Mouse (Mus musculus) lung, embryonic 15.5 days (tissue): ENCODE measurements at regions not wholly inside any gene's neighbourhood (a gene's known extent, or its start where the extent isn't known, plus 50 kb on each side); places are given as distances from the start of the nearest gene placed in this dataset.

Source experiments
- ATAC-seq: fragments of 200-750 bp; cut with Nextera tagmentation; 2 replicates; pipeline ENCODE4 v1.8.0; 2017; ENCODE audit warnings: moderate number of reproducible peaks, borderline replicate concordance; ENCODE audit not compliant: low FRiP score, low TSS enrichment; ENCODE audit errors: extremely low read depth
- H3K27ac ChIP-seq: fragments of 300-500 bp; sonication (generic); 2 replicates; pipeline ENCODE4 v1.5.1; 2015; ENCODE audit warnings: moderate library complexity, mild to moderate bottlenecking, inconsistent platforms
- H3K27me3 ChIP-seq: fragments of 300-500 bp; sonication (generic); 2 replicates; pipeline ENCODE4 v1.6.1; 2015; ENCODE audit warnings: inconsistent platforms
- H3K36me3 ChIP-seq: fragments of 300-500 bp; sonication (generic); 2 replicates; pipeline ENCODE4 v1.6.1; 2015; ENCODE audit warnings: inconsistent platforms
- H3K4me1 ChIP-seq: fragments of 300-500 bp; sonication (generic); 2 replicates; pipeline ENCODE4 v1.6.1; 2015; ENCODE audit warnings: inconsistent platforms
- H3K4me2 ChIP-seq: fragments of 300-500 bp; sonication (generic); 2 replicates; pipeline ENCODE4 v1.6.1; 2015; ENCODE audit warnings: inconsistent platforms, mild to moderate bottlenecking, moderate library complexity
- H3K4me3 ChIP-seq: fragments of 300-500 bp; sonication (generic); 2 replicates; pipeline ENCODE4 v1.5.1; 2015; ENCODE audit warnings: mild to moderate bottlenecking, inconsistent platforms
- H3K9ac ChIP-seq: fragments of 300-500 bp; sonication (generic); 2 replicates; pipeline ENCODE4 v1.6.1; 2015; ENCODE audit warnings: inconsistent platforms
- H3K9me3 ChIP-seq: fragments of 300-500 bp; sonication (generic); 2 replicates; pipeline ENCODE4 v1.6.1; 2016; ENCODE audit warnings: inconsistent platforms
- WGBS: fragments of 180-500 bp; shearing (Covaris S2); methylation state at CpG from one replicate; pipeline ENCODE4 v1.1.7; 2015; 5-methylcytosine and 5-hydroxymethylcytosine counted together

- Histone ChIP-seq H3K4me3 (no peak overlapping the region), H3K27me3 (no peaks in the 10 kb centered on the region), H3K4me2 (no peak overlapping the region), H3K9me3 (no peaks in the 10 kb centered on the region), H3K4me1 (no peaks in the 10 kb centered on the region), H3K9ac (no peak overlapping the region), H3K36me3 (no peaks in the 10 kb centered on the region), H3K27ac (no peak overlapping the region)
- ATAC-seq = no peak
- 23% methylated on average over 3 of the region's 3 CpGs for WGBS
Observed at GRCm38 (mm10) chr8:34377154-34377553, 265.6 kb upstream of the Gm10131 start.

DNA sequence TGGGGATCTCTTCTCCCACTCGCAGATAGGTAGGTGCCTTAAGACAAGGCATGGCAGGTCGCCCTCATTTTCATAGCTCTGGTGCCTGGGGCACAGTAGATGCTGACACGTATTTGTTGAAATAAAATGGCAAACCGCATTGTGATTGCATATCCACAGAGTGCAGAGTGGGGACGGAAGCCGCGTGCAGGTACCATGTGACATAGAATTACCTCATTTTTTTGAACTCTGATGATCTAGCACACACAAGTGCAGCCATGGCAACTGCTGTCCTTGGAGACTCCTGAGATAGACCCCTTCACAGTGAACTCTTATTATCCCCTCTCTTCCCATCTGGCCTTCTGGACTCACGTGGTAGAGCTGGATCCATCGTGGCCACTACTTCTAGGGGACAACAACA is 262.7 kb upstream of the Gm10131 start:
- no peaks in the 10 kb centered on the region for H3K4me1 ChIP-seq
- no peaks in the 10 kb centered on the region for H3K27me3 ChIP-seq
- no peaks in the 10 kb centered on the region for H3K9me3 ChIP-seq
- no peak overlapping the region for H3K4me2 ChIP-seq
- no peak overlapping the region for H3K27ac ChIP-seq
- H3K36me3 ChIP-seq = no peaks in the 10 kb centered on the region
- no peak overlapping the region for H3K9ac ChIP-seq
- WGBS = 85% methylated on average over 9 of the region's 9 CpGs
- ATAC-seq = no peak
- no peak overlapping the region for H3K4me3 ChIP-seq

GRCm38 (mm10) chr8:34372666-34372980 is 261.1 kb upstream of the Gm10131 start:
- Histone ChIP-seq H3K4me1 (no peaks in the 10 kb centered on the region), H3K27ac (no peak overlapping the region), H3K4me3 (no peak overlapping the region), H3K9me3 (no peaks in the 10 kb centered on the region), H3K27me3 (no peaks in the 10 kb centered on the region), H3K9ac (no peak overlapping the region), H3K36me3 (no peaks in the 10 kb centered on the region), H3K4me2 (no peak overlapping the region)
- WGBS = 50% methylated on average over 6 of the region's 6 CpGs
- no peak for ATAC-seq

DNA sequence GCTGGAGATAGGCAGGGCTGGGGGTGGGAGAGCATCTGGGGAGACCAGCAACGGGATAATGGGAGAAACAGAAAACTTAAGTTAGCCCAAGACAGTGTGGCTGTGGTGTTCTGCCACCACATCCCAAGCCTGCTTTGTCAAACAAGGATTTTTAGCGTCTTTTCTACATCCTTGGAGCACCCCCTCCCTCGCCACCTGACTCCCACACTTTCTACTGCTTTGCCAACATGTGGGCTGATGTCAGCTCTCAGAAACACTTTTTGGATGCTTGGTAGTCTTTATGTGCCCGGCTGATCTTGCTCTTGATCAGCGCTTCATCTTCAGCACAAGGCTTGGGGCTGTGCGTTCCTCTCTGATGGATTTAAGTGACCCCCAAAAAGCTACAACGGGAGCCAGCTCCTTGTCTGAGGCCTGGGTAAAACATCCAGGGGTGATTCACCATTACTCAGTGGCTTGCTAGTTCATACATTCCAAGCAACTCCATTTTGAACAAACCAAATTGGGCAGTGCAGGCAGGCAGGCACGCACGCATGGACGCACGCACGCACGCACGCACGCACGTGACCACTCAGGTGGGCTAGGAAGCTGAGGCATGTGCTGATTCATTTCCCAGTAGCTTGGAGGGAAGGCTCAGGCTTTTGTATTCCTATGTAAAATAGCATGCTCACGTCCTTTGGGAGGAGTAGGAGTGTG is 260.6 kb upstream of the Gm10131 start:
- no peak for ATAC-seq
- no peaks in the 10 kb centered on the region for H3K36me3 ChIP-seq
- H3K4me3 ChIP-seq = no peak overlapping the region
- H3K4me1 ChIP-seq = no peaks in the 10 kb centered on the region
- H3K27ac ChIP-seq = no peak overlapping the region
- no peaks in the 10 kb centered on the region for H3K9me3 ChIP-seq
- WGBS = 89% methylated on average over 17 of the region's 17 CpGs
- H3K9ac ChIP-seq = no peak overlapping the region
- no peaks in the 10 kb centered on the region for H3K27me3 ChIP-seq
- H3K4me2 ChIP-seq = no peak overlapping the region

GRCm38 (mm10) chr8:34371391-34371790 is 259.9 kb upstream of the Gm10131 start:
- no peak for ATAC-seq
- Histone ChIP-seq H3K9ac (no peak overlapping the region), H3K4me2 (no peak overlapping the region), H3K9me3 (no peaks in the 10 kb centered on the region), H3K27me3 (no peaks in the 10 kb centered on the region), H3K36me3 (no peaks in the 10 kb centered on the region), H3K4me3 (no peak overlapping the region), H3K4me1 (no peaks in the 10 kb centered on the region), H3K27ac (no peak overlapping the region)
- 49% methylated on average over 5 of the region's 5 CpGs for WGBS

GRCm38 (mm10) chr8:34368556-34368955 is 257.0 kb upstream of the Gm10131 start:
- Histone ChIP-seq H3K9me3 (no peaks in the 10 kb centered on the region), H3K4me2 (no peak overlapping the region), H3K4me3 (no peak overlapping the region), H3K36me3 (no peaks in the 10 kb centered on the region), H3K9ac (no peak overlapping the region), H3K27me3 (no peaks in the 10 kb centered on the region), H3K4me1 (no peaks in the 10 kb centered on the region), H3K27ac (no peak overlapping the region)
- WGBS = 38% methylated on average over 2 of the region's 2 CpGs
- no peak for ATAC-seq

- Histone ChIP-seq H3K36me3 (no peaks in the 10 kb centered on the region), H3K27me3 (no peaks in the 10 kb centered on the region), H3K27ac (no peak overlapping the region), H3K4me1 (no peaks in the 10 kb centered on the region), H3K9ac (no peak overlapping the region), H3K4me2 (no peak overlapping the region), H3K4me3 (no peak overlapping the region), H3K9me3 (no peaks in the 10 kb centered on the region)
- 64% methylated on average over 16 of the region's 18 CpGs for WGBS
- ATAC-seq = no peak
Observed at GRCm38 (mm10) chr8:34364446-34365035, 253.0 kb upstream of the Gm10131 start.

DNA sequence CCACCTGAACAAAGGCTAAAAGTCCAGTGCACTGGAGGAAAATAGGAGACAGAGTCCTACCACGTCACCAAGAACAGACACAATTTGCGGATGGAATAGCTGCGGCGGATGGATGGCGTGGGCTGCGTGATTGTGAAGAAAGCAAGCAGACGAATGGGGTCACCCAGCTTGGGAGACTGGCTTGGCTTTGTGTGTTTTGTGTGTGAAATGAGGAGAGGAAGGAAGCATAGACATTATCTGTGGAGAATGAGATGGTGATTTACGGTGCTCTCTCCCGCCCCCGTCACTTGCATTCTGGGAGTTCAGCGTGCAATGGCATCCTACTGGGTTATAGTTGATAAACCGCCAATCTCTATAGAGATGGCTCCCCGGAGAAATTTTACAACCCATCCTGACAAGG is 252.1 kb upstream of the Gm10131 start:
- no peak for ATAC-seq
- H3K4me3 ChIP-seq = no peak overlapping the region
- H3K9me3 ChIP-seq = no peaks in the 10 kb centered on the region
- H3K27ac ChIP-seq = no peak overlapping the region
- no peaks in the 10 kb centered on the region for H3K4me1 ChIP-seq
- H3K4me2 ChIP-seq = no peak overlapping the region
- WGBS = 88% methylated on average over 13 of the region's 13 CpGs
- H3K36me3 ChIP-seq = no peaks in the 10 kb centered on the region
- H3K9ac ChIP-seq = no peak overlapping the region
- no peaks in the 10 kb centered on the region for H3K27me3 ChIP-seq

- Histone ChIP-seq H3K27ac (no peak overlapping the region), H3K9ac (no peak overlapping the region), H3K4me3 (no peak overlapping the region), H3K27me3 (no peaks in the 10 kb centered on the region), H3K9me3 (no peaks in the 10 kb centered on the region), H3K4me1 (no peaks in the 10 kb centered on the region), H3K4me2 (no peak overlapping the region), H3K36me3 (no peaks in the 10 kb centered on the region)
- 74% methylated on average over 4 of the region's 4 CpGs for WGBS
- ATAC-seq = no peak
Observed at GRCm38 (mm10) chr8:34363131-34363530, 251.6 kb upstream of the Gm10131 start.

- no peaks in the 10 kb centered on the region for H3K9me3 ChIP-seq
- H3K27me3 ChIP-seq = no peaks in the 10 kb centered on the region
- H3K4me3 ChIP-seq = no peak overlapping the region
- H3K4me2 ChIP-seq = no peak overlapping the region
- H3K36me3 ChIP-seq = no peaks in the 10 kb centered on the region
- 69% methylated on average over 3 of the region's 3 CpGs for WGBS
- H3K27ac ChIP-seq = no peak overlapping the region
- H3K4me1 ChIP-seq = no peaks in the 10 kb centered on the region
- H3K9ac ChIP-seq = no peak overlapping the region
- no peak for ATAC-seq
Observed at GRCm38 (mm10) chr8:34361377-34361776, 249.8 kb upstream of the Gm10131 start.

GRCm38 (mm10) chr8:34359776-34360175 is 248.2 kb upstream of the Gm10131 start:
- Histone ChIP-seq H3K9me3 (no peaks in the 10 kb centered on the region), H3K4me1 (no peaks in the 10 kb centered on the region), H3K27me3 (no peaks in the 10 kb centered on the region), H3K27ac (no peak overlapping the region), H3K4me2 (no peak overlapping the region), H3K36me3 (no peaks in the 10 kb centered on the region), H3K4me3 (no peak overlapping the region), H3K9ac (no peak overlapping the region)
- WGBS = 37% methylated on average over 2 of the region's 2 CpGs
- ATAC-seq = no peak

DNA sequence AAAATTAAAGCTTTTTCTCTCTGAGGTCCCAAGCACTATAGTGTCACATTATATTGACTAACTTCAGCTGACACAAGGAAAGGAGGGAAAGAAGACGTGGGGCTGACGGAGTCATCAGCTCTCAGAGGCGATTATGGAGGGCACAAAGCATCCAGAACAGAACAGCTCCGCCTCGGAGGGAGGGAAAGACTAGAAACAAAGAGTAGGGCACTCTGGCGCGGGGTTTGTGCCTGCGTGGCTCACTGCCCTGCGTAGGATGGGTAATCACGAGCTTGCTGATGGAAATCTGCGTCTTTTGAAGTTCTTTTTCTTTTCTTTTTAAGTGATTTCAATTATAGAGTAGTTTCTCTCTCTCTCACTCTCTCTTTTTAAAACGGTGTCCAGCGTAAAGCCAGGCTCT is 243.5 kb upstream of the Gm10131 start:
- ATAC-seq = no peak
- Histone ChIP-seq H3K4me1 (no peaks in the 10 kb centered on the region), H3K4me3 (no peak overlapping the region), H3K4me2 (no peak overlapping the region), H3K27me3 (no peaks in the 10 kb centered on the region), H3K36me3 (no peaks in the 10 kb centered on the region), H3K9me3 (no peaks in the 10 kb centered on the region), H3K9ac (no peak overlapping the region), H3K27ac (no peak overlapping the region)
- 74% methylated on average over 13 of the region's 13 CpGs for WGBS
